Mouse (Mus musculus) small intestine, adult 2 months (tissue): ENCODE measurements around the gene Qars. TPM values are rescaled to one million over a fixed set of nuclear protein-coding genes. Genes with fewer than 3 reads are reported as not detected.

Source experiments
- H3K27ac ChIP-seq: fragments of 200-500 bp; 2 replicates; pipeline ENCODE4 v1.5.1; 2012; ENCODE audit warnings: low read depth, low read length, control low read depth, inconsistent platforms; ENCODE audit not compliant: insufficient read depth
- H3K27me3 ChIP-seq: fragments of 200-500 bp; 2 replicates; pipeline ENCODE4 v1.6.1; 2012; ENCODE audit warnings: mild to moderate bottlenecking, moderate library complexity, low read length, inconsistent platforms; ENCODE audit not compliant: control insufficient read depth, insufficient read depth
- H3K36me3 ChIP-seq: fragments of 200-500 bp; 2 replicates; pipeline ENCODE4 v1.6.1; 2012; ENCODE audit warnings: mild to moderate bottlenecking, low read length, control low read depth, inconsistent platforms; ENCODE audit not compliant: control insufficient read depth, insufficient read depth
- H3K4me1 ChIP-seq: fragments of 200-500 bp; 2 replicates; pipeline ENCODE4 v1.6.1; 2012; ENCODE audit warnings: low read length, inconsistent platforms, mixed read lengths; ENCODE audit not compliant: control insufficient read depth, insufficient read depth, insufficient read length
- H3K4me3 ChIP-seq: fragments of 200-500 bp; 2 replicates; pipeline ENCODE4 v1.5.1; 2012; ENCODE audit warnings: low read depth, mild to moderate bottlenecking, control low read depth, inconsistent platforms, low read length, moderate library complexity
- CTCF ChIP-seq: fragments of 200-500 bp; IDR thresholded peaks from 2 replicates; pipeline ENCODE4 v1.5.1; 2012; ENCODE audit warnings: low read depth, mild to moderate bottlenecking, control low read depth, inconsistent platforms, low read length, moderate library complexity, mixed read lengths; ENCODE audit not compliant: insufficient replicate concordance, insufficient read length; ENCODE audit errors: extremely low read depth
- POLR2A ChIP-seq: fragments of 200-500 bp; IDR thresholded peaks from 2 replicates; pipeline ENCODE4 v1.6.1; 2012; ENCODE audit warnings: low read depth, mild to moderate bottlenecking, control low read depth, inconsistent platforms, low read length, moderate library complexity
- WGBS: fragments of 180-500 bp; shearing (Covaris S2); methylation state at CpG from one replicate; pipeline ENCODE4 v1.1.7; 2018; 5-methylcytosine and 5-hydroxymethylcytosine counted together
- polyA plus RNA-seq: library from polyadenylated mRNA; depleted of rRNA; stranded (reverse); fragments of >200 nt; gene quantifications from 2 replicates; pipeline ENCODE4 v1.2.3, GENCODE M21; 2012

Gene Qars
- polyA plus RNA-seq, 1 experiment = 340 TPM

- no peak for TF ChIP-seq POLR2A
- TF ChIP-seq CTCF = no peak
- WGBS = 96% methylated on average over 8 of the region's 8 CpGs
- H3K4me1 ChIP-seq = peaks cover 13% of the 10 kb centered on the region
- H3K27ac ChIP-seq = no peak overlapping the region
- no peak overlapping the region for H3K4me3 ChIP-seq
- H3K27me3 ChIP-seq = no peaks in the 10 kb centered on the region
- H3K36me3 ChIP-seq = peaks cover 52% of the 10 kb centered on the region
Observed at GRCm38 (mm10) chr9:108493246-108493645, 14.3 kb upstream of the Qars start.

GRCm38 (mm10) chr9:108494146-108494825 lies 13.2 kb upstream of the Qars start:
- Histone ChIP-seq H3K36me3 (peaks cover 63% of the 10 kb centered on the region), H3K27me3 (no peaks in the 10 kb centered on the region), H3K4me1 (peaks cover 13% of the 10 kb centered on the region), H3K4me3 (no peak overlapping the region), H3K27ac (no peak overlapping the region)
- TF ChIP-seq CTCF (no peak), POLR2A (no peak)
- WGBS = 94% methylated on average over 19 of the region's 19 CpGs

- TF ChIP-seq CTCF (no peak), POLR2A (no peak)
- Histone ChIP-seq H3K27me3 (no peaks in the 10 kb centered on the region), H3K27ac (no peak overlapping the region), H3K4me3 (no peak overlapping the region), H3K36me3 (peaks cover 69% of the 10 kb centered on the region), H3K4me1 (peaks cover 11% of the 10 kb centered on the region)
- 80% methylated on average over 10 of the region's 10 CpGs for WGBS
Observed at GRCm38 (mm10) chr9:108494905-108495304, 12.6 kb upstream of the Qars start.

GRCm38 (mm10) chr9:108499231-108499630 lies 8.3 kb upstream of the Qars start:
- WGBS = 89% methylated on average over 7 of the region's 7 CpGs

GRCm38 (mm10) chr9:108499943-108500342 lies 7.6 kb upstream of the Qars start:
- Histone ChIP-seq H3K27ac (no peak overlapping the region), H3K27me3 (no peaks in the 10 kb centered on the region), H3K36me3 (peaks cover 68% of the 10 kb centered on the region), H3K4me1 (0 out of 2 replicates have a peak, but pooled peaks cover 2% of the 10 kb centered on the region), H3K4me3 (no peak overlapping the region)
- WGBS = 93% methylated on average over 15 of the region's 15 CpGs
- TF ChIP-seq CTCF (no peak), POLR2A (no peak)

More at GRCm38 (mm10) chr9:108499231-108499630, 8.3 kb upstream of the Qars start:
- peaks cover 75% of the 10 kb centered on the region for H3K36me3 ChIP-seq
- H3K27ac ChIP-seq = no peak overlapping the region
- TF ChIP-seq POLR2A (no peak), CTCF (no peak)
- H3K4me3 ChIP-seq = no peak overlapping the region
- 0 out of 2 replicates have a peak, but pooled peaks cover 2% of the 10 kb centered on the region for H3K4me1 ChIP-seq
- no peaks in the 10 kb centered on the region for H3K27me3 ChIP-seq

- peak overlapping the region; percentile 67; the same call in 1 of the 2 replicates for H3K27ac ChIP-seq
- WGBS = 79% methylated on average over 7 of the region's 7 CpGs
Observed at GRCm38 (mm10) chr9:108506901-108507300, 605 bp upstream of the Qars start.

GRCm38 (mm10) chr9:108508776-108509175 lies 1.3 kb downstream of the Qars start:
- peaks cover 13% of the 10 kb centered on the region; the same call in 1 of the 2 replicates for H3K4me1 ChIP-seq
- no peaks in the 10 kb centered on the region for H3K27me3 ChIP-seq
- TF ChIP-seq CTCF (no peak), POLR2A (no peak)
- no peak overlapping the region for H3K27ac ChIP-seq
- peak overlapping the region; percentile 71 for H3K4me3 ChIP-seq
- 79% methylated on average over 7 of the region's 7 CpGs for WGBS
- H3K36me3 ChIP-seq = peaks cover 30% of the 10 kb centered on the region

More at GRCm38 (mm10) chr9:108506901-108507300, 605 bp upstream of the Qars start:
- no peaks in the 10 kb centered on the region for H3K27me3 ChIP-seq
- H3K4me1 ChIP-seq = peaks cover 5% of the 10 kb centered on the region; the same call in 1 of the 2 replicates
- peaks cover 18% of the 10 kb centered on the region for H3K36me3 ChIP-seq
- no peak for TF ChIP-seq POLR2A
- no peak for TF ChIP-seq CTCF
- H3K4me3 ChIP-seq = no peak overlapping the region
